Mouse (Mus musculus) embryonic facial prominence, embryonic 15.5 days (tissue): ENCODE measurements around the gene Bnip2. TPM values are rescaled to one million over a fixed set of nuclear protein-coding genes. Genes with fewer than 3 reads are reported as not detected.

Experiments used
- ATAC-seq: fragments of 200-750 bp; cut with Nextera tagmentation; 2 replicates; pipeline ENCODE4 v1.8.0; 2017; ENCODE audit warnings: low read depth, moderate TSS enrichment; ENCODE audit not compliant: insufficient number of reproducible peaks, low FRiP score, low TSS enrichment
- H3K27ac ChIP-seq: fragments of 300-500 bp; sonication (generic); replicated peaks from 2 replicates; pipeline ENCODE4 v1.5.1; 2015; ENCODE audit warnings: mild to moderate bottlenecking, inconsistent platforms
- H3K27me3 ChIP-seq: fragments of 300-500 bp; sonication (generic); 2 replicates; pipeline ENCODE4 v1.6.1; 2015; ENCODE audit warnings: inconsistent platforms
- H3K36me3 ChIP-seq: fragments of 300-500 bp; sonication (generic); 2 replicates; pipeline ENCODE4 v1.6.1; 2015; ENCODE audit warnings: mild to moderate bottlenecking, inconsistent platforms
- H3K4me1 ChIP-seq: fragments of 300-500 bp; sonication (generic); 2 replicates; pipeline ENCODE4 v1.6.1; 2015; ENCODE audit warnings: inconsistent platforms
- H3K4me2 ChIP-seq: fragments of 300-500 bp; sonication (generic); replicated peaks from 2 replicates; pipeline ENCODE4 v1.6.1; 2015; ENCODE audit warnings: mild to moderate bottlenecking, inconsistent platforms
- H3K4me3 ChIP-seq: fragments of 300-500 bp; sonication (generic); replicated peaks from 2 replicates; pipeline ENCODE4 v1.5.1; 2015; ENCODE audit warnings: mild to moderate bottlenecking, inconsistent platforms
- H3K9ac ChIP-seq: fragments of 300-500 bp; sonication (generic); 2 replicates; pipeline ENCODE4 v1.6.1; 2015; ENCODE audit warnings: inconsistent platforms
- H3K9me3 ChIP-seq: fragments of 300-500 bp; sonication (generic); replicated peaks from 2 replicates; pipeline ENCODE4 v1.6.1; 2016; ENCODE audit warnings: inconsistent platforms
- WGBS: fragments of 180-500 bp; shearing (Covaris S2); methylation state at CpG from one replicate; pipeline ENCODE4 v1.1.7; 2015; 5-methylcytosine and 5-hydroxymethylcytosine counted together
- polyA plus RNA-seq: library from polyadenylated mRNA; unstranded; fragments of >200 nt; fragmentation: Nextera tagmentation; extraction: Ambion mirVana; gene quantifications from 2 replicates; pipeline ENCODE4 v1.2.1, GENCODE M21; 2015

Bnip2 gene
- polyA plus RNA-seq, 1 experiment from 2014 or later = 104 TPM

DNA sequence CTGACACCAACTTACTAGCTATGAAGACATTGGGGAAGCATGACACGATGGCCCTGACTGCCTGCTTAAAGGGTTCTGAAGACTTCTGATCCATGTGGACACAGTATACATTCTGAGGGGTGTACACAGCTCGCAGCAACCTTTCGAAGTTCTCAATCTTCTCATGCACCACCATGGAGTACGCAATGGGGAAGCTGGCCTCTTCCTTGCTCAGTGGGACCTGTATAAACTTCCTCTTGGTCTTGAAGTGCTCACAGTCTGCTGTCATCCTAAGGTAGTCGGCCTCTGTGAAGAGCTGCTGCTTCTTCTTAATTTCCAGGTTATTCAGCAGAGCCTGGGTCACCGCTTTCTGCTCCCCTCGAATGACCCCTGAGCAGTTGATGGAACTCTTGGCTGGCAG, 45.4 kb downstream of the Bnip2 start:
- Histone ChIP-seq H3K9ac (no peak overlapping the region), H3K4me1 (no peaks in the 10 kb centered on the region), H3K27ac (no peak overlapping the region), H3K4me2 (no peak overlapping the region), H3K9me3 (no peaks in the 10 kb centered on the region), H3K36me3 (no peaks in the 10 kb centered on the region), H3K4me3 (no peak overlapping the region), H3K27me3 (no peaks in the 10 kb centered on the region)
- 89% methylated on average over 7 of the region's 7 CpGs for WGBS
- ATAC-seq = no peak

GRCm38 (mm10) chr9:70036646-70037045, 47.4 kb downstream of the Bnip2 start:
- Histone ChIP-seq H3K9ac (no peak overlapping the region), H3K27ac (no peak overlapping the region), H3K36me3 (no peaks in the 10 kb centered on the region), H3K4me1 (no peaks in the 10 kb centered on the region), H3K9me3 (no peaks in the 10 kb centered on the region), H3K4me2 (no peak overlapping the region), H3K4me3 (no peak overlapping the region), H3K27me3 (no peaks in the 10 kb centered on the region)
- no peak for ATAC-seq
- 72% methylated on average over 4 of the region's 4 CpGs for WGBS

DNA sequence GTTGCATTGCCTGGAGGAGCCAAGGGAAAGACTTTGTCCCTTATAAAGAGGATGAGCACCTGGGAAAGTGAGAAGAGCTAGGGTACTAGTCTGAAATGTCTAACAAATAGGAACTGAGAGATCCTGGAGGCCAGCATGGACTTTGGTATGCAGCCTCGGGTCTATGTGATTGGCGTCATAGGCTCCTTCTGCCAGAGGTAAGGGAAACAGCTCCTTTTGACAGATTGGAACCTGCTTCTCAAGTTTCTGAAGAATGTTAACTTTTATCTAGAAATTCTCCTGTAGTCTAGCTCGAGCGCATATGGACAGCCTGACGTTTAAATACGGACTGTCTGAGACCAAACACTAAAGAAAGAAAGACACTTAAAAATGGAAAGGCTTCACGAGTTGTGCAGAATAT, 48.7 kb downstream of the Bnip2 start, which contains the start of gene Gcnt3:
Gene Gcnt3, minus strand, starts transcription at position 101 of the 400 bp plus-strand sequence.
- Histone ChIP-seq H3K27ac (no peak within 1 kb of the TSS), H3K4me2 (no peak within 1 kb of the TSS), H3K4me3 (no peak within 1 kb of the TSS), H3K36me3 (no peaks in the 10 kb centered on the region), H3K27me3 (no peaks in the 10 kb centered on the region), H3K9ac (no peak within 1 kb of the TSS), H3K9me3 (no peaks in the 10 kb centered on the region), H3K4me1 (no peaks in the 10 kb centered on the region)
- 70% methylated on average over 7 of the region's 7 CpGs for WGBS
- ATAC-seq = no peak

- H3K4me2 ChIP-seq = no peak overlapping the region
- WGBS = 71% methylated on average over 6 of the region's 6 CpGs
- no peak overlapping the region for H3K27ac ChIP-seq
- H3K4me1 ChIP-seq = no peaks in the 10 kb centered on the region
- no peaks in the 10 kb centered on the region for H3K9me3 ChIP-seq
- no peaks in the 10 kb centered on the region for H3K36me3 ChIP-seq
- H3K27me3 ChIP-seq = no peaks in the 10 kb centered on the region
- no peak for ATAC-seq
- H3K9ac ChIP-seq = no peak overlapping the region
- no peak overlapping the region for H3K4me3 ChIP-seq
Observed at GRCm38 (mm10) chr9:70039597-70040385, 50.5 kb downstream of the Bnip2 start.

- H3K4me3 ChIP-seq = no peak overlapping the region
- H3K9ac ChIP-seq = no peak overlapping the region
- no peak overlapping the region for H3K27ac ChIP-seq
- no peaks in the 10 kb centered on the region for H3K36me3 ChIP-seq
- H3K4me2 ChIP-seq = no peak overlapping the region
- no peaks in the 10 kb centered on the region for H3K27me3 ChIP-seq
- H3K9me3 ChIP-seq = no peaks in the 10 kb centered on the region
- no peaks in the 10 kb centered on the region for H3K4me1 ChIP-seq
- no peak for ATAC-seq
- 83% methylated on average over 11 of the region's 11 CpGs for WGBS
Observed at GRCm38 (mm10) chr9:70040570-70040969, 51.3 kb downstream of the Bnip2 start.

GRCm38 (mm10) chr9:70042137-70042536, 52.9 kb downstream of the Bnip2 start:
- Histone ChIP-seq H3K4me1 (no peaks in the 10 kb centered on the region), H3K27me3 (no peaks in the 10 kb centered on the region), H3K36me3 (no peaks in the 10 kb centered on the region), H3K27ac (no peak overlapping the region), H3K4me2 (no peak overlapping the region), H3K9ac (no peak overlapping the region), H3K4me3 (no peak overlapping the region), H3K9me3 (no peaks in the 10 kb centered on the region)
- 92% methylated on average over 4 of the region's 4 CpGs for WGBS
- ATAC-seq = no peak

GRCm38 (mm10) chr9:70042935-70043334, 53.7 kb downstream of the Bnip2 start:
- no peak for ATAC-seq

DNA sequence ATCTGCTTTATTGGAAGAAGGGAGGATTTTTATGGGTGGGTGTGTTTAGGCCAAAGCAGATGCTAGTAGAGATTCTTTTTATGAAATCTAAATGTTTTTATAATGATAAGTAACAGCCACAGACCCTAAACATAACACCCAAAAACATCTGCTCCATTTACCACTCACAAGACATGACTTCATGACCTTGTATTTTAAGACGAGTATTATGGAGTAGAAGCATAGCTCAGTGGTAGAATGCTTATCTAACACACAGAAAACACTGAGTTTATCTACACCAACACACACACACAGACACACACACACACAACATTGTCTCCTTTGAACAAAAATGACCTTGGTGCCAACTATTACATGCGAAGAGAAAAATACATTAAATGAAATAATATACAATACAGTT, 55.6 kb downstream of the Bnip2 start:
- H3K9me3 ChIP-seq = no peaks in the 10 kb centered on the region
- H3K4me3 ChIP-seq = no peak overlapping the region
- H3K27ac ChIP-seq = no peak overlapping the region
- no peak overlapping the region for H3K4me2 ChIP-seq
- no peaks in the 10 kb centered on the region for H3K36me3 ChIP-seq
- H3K4me1 ChIP-seq = peaks cover 13% of the 10 kb centered on the region
- H3K27me3 ChIP-seq = no peaks in the 10 kb centered on the region
- no peak for ATAC-seq
- no peak overlapping the region for H3K9ac ChIP-seq
- WGBS = 72% methylated on average over 2 of the region's 2 CpGs

More at GRCm38 (mm10) chr9:70042935-70043334, 53.7 kb downstream of the Bnip2 start:
- WGBS = 36% methylated on average over 1 of the region's 1 CpGs
- Histone ChIP-seq H3K9me3 (no peaks in the 10 kb centered on the region), H3K4me3 (no peak overlapping the region), H3K4me2 (no peak overlapping the region), H3K27ac (no peak overlapping the region), H3K36me3 (no peaks in the 10 kb centered on the region), H3K9ac (no peak overlapping the region), H3K27me3 (no peaks in the 10 kb centered on the region), H3K4me1 (no peaks in the 10 kb centered on the region)

DNA sequence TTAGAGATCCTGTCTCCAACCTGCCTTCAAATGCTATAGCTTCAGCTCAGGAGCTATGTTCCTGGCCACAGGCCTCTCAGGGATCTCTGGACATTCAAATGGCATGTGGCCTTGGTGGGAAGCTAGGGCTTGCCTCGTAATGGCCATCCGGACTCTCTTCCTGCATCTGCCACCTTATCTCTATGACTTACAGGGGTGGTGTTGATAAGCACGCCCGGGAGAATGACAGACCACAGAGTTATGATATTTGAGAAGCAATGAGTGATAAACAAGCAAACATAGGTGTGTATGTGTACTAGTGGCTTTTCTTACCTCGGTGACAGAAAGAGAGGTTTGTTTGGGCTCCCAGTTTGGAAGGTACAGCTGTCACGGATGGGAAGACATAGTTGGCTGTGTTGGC, 57.0 kb downstream of the Bnip2 start:
- H3K36me3 ChIP-seq = no peaks in the 10 kb centered on the region
- H3K27me3 ChIP-seq = no peaks in the 10 kb centered on the region
- H3K4me1 ChIP-seq = peaks cover 17% of the 10 kb centered on the region
- no peak overlapping the region for H3K4me3 ChIP-seq
- no peak overlapping the region for H3K9ac ChIP-seq
- H3K27ac ChIP-seq = no peak overlapping the region
- H3K4me2 ChIP-seq = no peak overlapping the region
- H3K9me3 ChIP-seq = no peaks in the 10 kb centered on the region
- 88% methylated on average over 6 of the region's 6 CpGs for WGBS
- ATAC-seq = no peak

DNA sequence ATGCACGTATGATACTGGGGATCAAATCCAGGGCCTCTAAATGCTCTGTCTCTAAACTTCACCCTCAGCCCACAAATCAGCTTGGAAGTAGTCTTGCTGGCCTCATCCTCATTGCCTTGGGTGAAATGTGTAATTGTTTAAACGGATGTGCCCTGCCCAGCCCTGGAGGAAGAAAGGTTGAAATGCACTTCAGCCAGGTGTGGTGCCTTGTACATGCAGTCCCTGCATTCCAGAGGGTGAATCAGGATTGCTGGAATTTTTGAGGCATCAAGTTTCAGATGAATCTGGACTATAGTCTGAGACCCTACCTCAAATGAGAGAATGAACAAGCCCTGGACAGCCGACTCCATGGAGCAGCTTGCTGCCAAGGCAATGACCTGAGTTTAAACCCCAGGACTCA, 58.6 kb downstream of the Bnip2 start:
- ATAC-seq = no peak
- 37% methylated on average over 3 of the region's 3 CpGs for WGBS
- Histone ChIP-seq H3K9ac (no peak overlapping the region), H3K4me2 (no peak overlapping the region), H3K9me3 (no peaks in the 10 kb centered on the region), H3K4me1 (peaks cover 17% of the 10 kb centered on the region), H3K27me3 (no peaks in the 10 kb centered on the region), H3K4me3 (no peak overlapping the region), H3K36me3 (no peaks in the 10 kb centered on the region), H3K27ac (no peak overlapping the region)

GRCm38 (mm10) chr9:70048280-70048679, 59.0 kb downstream of the Bnip2 start:
- Histone ChIP-seq H3K9me3 (no peaks in the 10 kb centered on the region), H3K36me3 (no peaks in the 10 kb centered on the region), H3K27me3 (no peaks in the 10 kb centered on the region), H3K4me1 (peaks cover 17% of the 10 kb centered on the region), H3K9ac (no peak overlapping the region), H3K4me3 (no peak overlapping the region), H3K27ac (no peak overlapping the region), H3K4me2 (no peak overlapping the region)
- WGBS = 32% methylated on average over 5 of the region's 5 CpGs
- ATAC-seq = no peak
